ENCODE assay signal across 9 mouse cellular contexts in the genomic region with DNA sequence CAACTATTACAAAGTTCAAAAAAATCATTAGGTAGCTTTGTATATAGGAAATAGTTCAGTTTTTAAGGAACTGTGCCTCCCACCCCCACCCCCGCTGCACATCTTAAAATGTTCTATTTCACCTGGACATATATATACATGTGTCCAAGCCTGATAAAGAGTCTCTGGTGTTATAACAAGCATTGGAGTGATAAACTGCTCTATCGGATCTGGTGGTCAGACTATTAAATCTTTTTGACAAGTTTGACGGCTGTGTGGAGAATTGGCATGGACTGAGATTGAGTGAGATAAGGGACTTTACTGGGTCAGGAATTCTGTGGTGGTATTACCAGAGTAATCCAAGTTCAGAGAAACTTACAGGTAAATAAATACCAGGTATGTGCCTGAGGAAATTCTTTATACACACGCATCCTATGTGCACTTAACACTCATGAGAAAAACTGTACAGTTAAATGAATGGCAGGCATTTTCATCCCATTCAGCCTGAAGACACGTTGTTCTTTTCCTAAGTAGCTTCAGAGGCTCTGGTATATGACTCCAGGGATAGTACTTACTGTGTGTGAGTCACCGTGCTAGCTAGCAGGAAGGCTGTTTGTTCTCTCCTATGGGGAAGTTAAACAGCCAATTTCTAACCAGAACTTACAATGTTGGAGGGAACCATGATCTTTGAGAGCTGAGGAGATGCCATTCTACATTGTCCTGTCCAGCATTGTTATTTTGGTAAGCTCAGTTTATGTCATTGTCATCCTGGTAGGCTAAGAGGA. TPM values are rescaled to one million over a fixed set of nuclear protein-coding genes. Genes with fewer than 3 reads are reported as not detected.
DNase-seq lines count a peak whose midpoint lies in the region; ATAC-seq and TF ChIP-seq lines count a peak whose summit lies in the region.
"Had no signal": no experiment of that assay in that cellular context is flagged by ENCODE, and none has a peak within 500 bp of the region (broad histone marks: within the 10 kb centered on the region; RNA-seq: fewer than 3 reads in every experiment).

No protein-coding gene starts in this region.

- peak overlapping the region; percentile 86 for H3K4me2 ChIP-seq in forebrain, embryonic 14.5 days (ENCODE audit: low read length)
- H3K4me2 ChIP-seq in liver, embryonic 15.5 days: peak overlapping the region; percentile 84

- peak overlapping the region; percentile 24 for H3ac ChIP-seq in C2C12 (ENCODE audit: control insufficient read depth, insufficient read length, low read depth)

- WGBS in forebrain, embryonic 14.5 days: 66% methylated on average over 6 of the region's 6 CpGs
- WGBS in liver, embryonic 15.5 days (ENCODE audit: insufficient replicate concordance): 13% methylated on average over 6 of the region's 6 CpGs

- DNase-seq in gastrocnemius, adult 2 months: no peak
- no peak for DNase-seq in gastrocnemius, postnatal 25 days
- DNase-seq in forebrain, embryonic 14.5 days (ENCODE audit: low spot score): no peak
- DNase-seq in B cell, adult 2 months: no peak
- no peak for DNase-seq in right cerebral cortex, postnatal 14 days
- DNase-seq in cerebellum, postnatal 4 days (ENCODE audit: low spot score in 2 of 2): no peak

- H3K79me3 ChIP-seq in C2C12 (ENCODE audit: low read depth): peaks cover 58% of the 10 kb centered on the region

- H3K4me1 ChIP-seq in forebrain, embryonic 14.5 days (ENCODE audit: control insufficient read depth, insufficient read depth, low read length): peaks cover 15% of the 10 kb centered on the region
- H3K4me1 ChIP-seq in liver, embryonic 15.5 days (replicated peaks): peaks cover 45% of the 10 kb centered on the region

- peaks cover 3% of the 10 kb centered on the region for H3K27me3 ChIP-seq in C2C12 (ENCODE audit: control insufficient read depth, insufficient read depth, insufficient read length)
- no peaks in the 10 kb centered on the region for H3K27me3 ChIP-seq in forebrain, embryonic 14.5 days (replicated peaks; ENCODE audit: control insufficient read depth, insufficient read depth, low read length)
- no peaks in the 10 kb centered on the region for H3K27me3 ChIP-seq in liver, embryonic 15.5 days

- H3K27ac ChIP-seq in gastrocnemius, adult 2 months: no peak overlapping the region
- no peak overlapping the region for H3K27ac ChIP-seq in forebrain, embryonic 14.5 days (ENCODE audit: low read depth, low read length)
- H3K27ac ChIP-seq in liver, embryonic 15.5 days (replicated peaks): 0 out of 2 replicates have a peak overlapping the region, but pooled peaks have one; percentile 15

- no peaks in the 10 kb centered on the region for H3K9me3 ChIP-seq in forebrain, embryonic 14.5 days (replicated peaks; ENCODE audit: control insufficient read depth, low read length)
- H3K9me3 ChIP-seq in liver, embryonic 15.5 days (replicated peaks): no peaks in the 10 kb centered on the region

- H3K4me3 ChIP-seq in gastrocnemius, adult 2 months: peak overlapping the region; percentile 73
- peak overlapping the region; percentile 94 for H3K4me3 ChIP-seq in C2C12 (ENCODE audit: insufficient read depth, poor library complexity, severe bottlenecking)
- peak overlapping the region; percentile 99 for H3K4me3 ChIP-seq in forebrain, embryonic 14.5 days (ENCODE audit: low read depth, low read length)
- H3K4me3 ChIP-seq in liver, embryonic 15.5 days (replicated peaks): peak overlapping the region; percentile 99

- no peak for ATAC-seq in forebrain, embryonic 14.5 days
- no peak for ATAC-seq in liver, embryonic 15.5 days (ENCODE audit: insufficient read depth)

- intact Hi-C loops in gastrocnemius, adult 2 months (cut with DNase I): loop anchor here (10.0 kb wide), 1 partner anchor 408 kb away; a partner anchor contains a TSS

- peaks cover 64% of the 10 kb centered on the region for H3K79me2 ChIP-seq in C2C12 (ENCODE audit: control insufficient read depth, insufficient read depth)

- H3K9ac ChIP-seq in forebrain, embryonic 14.5 days (ENCODE audit: low read length): peak overlapping the region; percentile 96
- peak overlapping the region; percentile 96 for H3K9ac ChIP-seq in liver, embryonic 15.5 days

- H3K36me3 ChIP-seq in C2C12 (ENCODE audit: control insufficient read depth, insufficient read depth): peaks cover 32% of the 10 kb centered on the region
- H3K36me3 ChIP-seq in forebrain, embryonic 14.5 days (ENCODE audit: control insufficient read depth, insufficient read depth, low read length): no peaks in the 10 kb centered on the region
- no peaks in the 10 kb centered on the region for H3K36me3 ChIP-seq in liver, embryonic 15.5 days (replicated peaks)

- no peak for TF ChIP-seq CTCF in gastrocnemius, adult 2 months (IDR thresholded peaks at IDR 0.05)
- TF ChIP-seq CTCF in C2C12 (IDR thresholded peaks at IDR 0.05; ENCODE audit: control insufficient read depth, insufficient read depth, insufficient read length): no peak

TF ChIP-seq in C2C12, 6 proteins besides CTCF, POLR2A, EP300 and RAD21:
- no peak for TF ChIP-seq MAX (IDR thresholded peaks at IDR 0.05)
- no peak for TF ChIP-seq FOSL1 (IDR thresholded peaks at IDR 0.05; ENCODE audit: insufficient read depth, low read length, poor library complexity, severe bottlenecking)

RNA-seq across cellular contexts. Expression of a gene that starts 1.4 kb away (rescaled TPM):
- 10 to 100 TPM; 31.6 to 37.4 TPM for total RNA-seq in gastrocnemius, adult 2 months (2021)
- 10 to 100 TPM; 32.5 to 33.9 TPM for total RNA-seq in gastrocnemius, postnatal 25 days (2021)
- 27.4 TPM for polyA plus RNA-seq in C2C12 (2012; fragmentation: generic; extraction: Trizol)
- 58.3 and 59.8 TPM in 2 replicates for polyA plus RNA-seq in forebrain, embryonic 14.5 days (2014; fragmentation: Nextera tagmentation; extraction: Ambion mirVana)
- polyA plus RNA-seq in liver, embryonic 15.5 days (2015; fragmentation: Nextera tagmentation; extraction: Ambion mirVana): 22.0 and 22.8 TPM in 2 replicates

RNA-seq across cellular contexts. Expression of a gene that starts 44.3 kb away (rescaled TPM):
- 10 to 100 TPM; 22.7 to 24.3 TPM for total RNA-seq in gastrocnemius, adult 2 months (2021)
- total RNA-seq in gastrocnemius, postnatal 25 days (2021): 10 to 100 TPM; 25.4 to 25.8 TPM
- 24.1 TPM for polyA plus RNA-seq in C2C12 (2012; fragmentation: generic; extraction: Trizol)
- polyA plus RNA-seq in forebrain, embryonic 14.5 days (2014; fragmentation: Nextera tagmentation; extraction: Ambion mirVana): 43.8 and 44.2 TPM in 2 replicates
- polyA plus RNA-seq in liver, embryonic 15.5 days (2015; fragmentation: Nextera tagmentation; extraction: Ambion mirVana): 39.5 and 44.5 TPM in 2 replicates

RNA-seq across cellular contexts. Expression of a gene that starts 51.7 kb away (rescaled TPM):
- not detected for total RNA-seq in gastrocnemius, adult 2 months (2021)
- total RNA-seq in gastrocnemius, postnatal 25 days (2021): not detected
- polyA plus RNA-seq in C2C12 (2012; fragmentation: generic; extraction: Trizol): not detected
- not detected in 2 replicates for polyA plus RNA-seq in forebrain, embryonic 14.5 days (2014; fragmentation: Nextera tagmentation; extraction: Ambion mirVana)
- 0.15 and 0.16 TPM in 2 replicates for polyA plus RNA-seq in liver, embryonic 15.5 days (2015; fragmentation: Nextera tagmentation; extraction: Ambion mirVana)
- polyA plus RNA-seq: gonadal fat pad, adult 2 months had no signal
